Mouse (Mus musculus) MEL (cell line): ENCODE measurements around the gene Lmo7.

Source experiments
- CHD2 ChIP-seq: IDR thresholded peaks from 2 replicates; pipeline ENCODE4 v1.6.1; 2011; ENCODE audit warnings: low read length, improper control_type of control experiment
- CTCF ChIP-seq, 3 experiments: IDR thresholded peaks in 2 of 3; conservative IDR thresholded peaks in 1 of 3; 2 replicates each; pipeline ENCODE4 v1.5.1; 2011 to 2012; ENCODE audit warnings: low read length in 3 of 3, low read depth in 2 of 3, mild to moderate bottlenecking in 2 of 3, improper control_type of control experiment in 1 of 3, inconsistent platforms in 1 of 3, mixed read lengths in 1 of 3, moderate library complexity in 1 of 3; ENCODE audit not compliant: control insufficient read depth in 1 of 3, insufficient read depth in 1 of 3, poor library complexity in 1 of 3, severe bottlenecking in 1 of 3
- MAFK ChIP-seq: IDR thresholded peaks from 2 replicates; pipeline ENCODE4 v1.6.1; 2011; ENCODE audit warnings: low read depth, mild to moderate bottlenecking, low read length, improper control_type of control experiment, borderline replicate concordance
- POLR2AphosphoS2 ChIP-seq: IDR thresholded peaks from 2 replicates; pipeline ENCODE4 v1.6.1; 2011; ENCODE audit warnings: low read length, improper control_type of control experiment
- POLR2AphosphoS5 ChIP-seq: IDR thresholded peaks from 2 replicates; pipeline ENCODE4 v1.6.1; 2012; ENCODE audit warnings: low read depth, borderline replicate concordance, mild to moderate bottlenecking, inconsistent platforms, low read length, moderate library complexity, mixed read lengths

DNA sequence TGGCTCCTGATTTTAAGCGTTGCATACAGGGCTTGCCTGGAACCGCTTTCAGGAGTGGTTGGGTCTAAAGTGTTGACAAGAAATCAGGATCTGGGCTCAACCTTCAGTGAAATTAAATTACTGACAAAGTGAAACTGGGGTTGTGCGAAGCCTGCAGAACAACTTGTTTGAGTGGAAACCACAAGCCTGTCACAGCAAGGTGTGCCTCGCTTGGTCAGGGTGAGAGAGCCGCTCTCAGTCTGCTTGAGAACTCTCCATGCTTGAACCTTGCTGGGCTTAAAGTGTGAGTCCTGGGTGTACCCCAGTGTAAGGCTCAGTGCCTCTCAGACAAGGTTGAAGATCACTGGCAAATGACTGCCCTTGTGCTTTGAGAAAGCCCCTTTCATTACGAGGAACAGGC lies 112.8 kb downstream of the Lmo7 start:
- TF ChIP-seq MAFK (no peak), POLR2AphosphoS5 (no peak), CHD2 (no peak), CTCF (IDR thresholded peaks at IDR 0.05 in 2 of 3, conservative IDR thresholded peaks at IDR 0.05 in 1 of 3; ENCODE audit: control insufficient read depth in 1 of 3, insufficient read depth in 1 of 3, low read depth in 2 of 3, low read length in 3 of 3, poor library complexity in 1 of 3, severe bottlenecking in 1 of 3) (no peak), POLR2AphosphoS2 (no peak)
